Mouse (Mus musculus) erythroblast, embryonic 14.5 days (primary cell): ENCODE measurements around the gene Cacna2d1.

Source experiments
- GATA1 ChIP-seq: IDR thresholded peaks from 2 replicates; pipeline ENCODE4 v1.6.1; 2012; ENCODE audit warnings: low read length, inconsistent platforms, mixed read lengths
- TAL1 ChIP-seq: IDR thresholded peaks from 3 replicates; pipeline ENCODE4 v1.6.1; 2012; ENCODE audit warnings: low read length, inconsistent platforms, mixed read lengths

- TF ChIP-seq GATA1 (no peak), TAL1 (no peak)
Measured at GRCm38 (mm10) chr5:16243599-16243998, 309.1 kb downstream of the Cacna2d1 start.
